Mouse (Mus musculus) induced T-regulatory cell, adult 2 months (primary cell): ENCODE results near the gene Bcl10.
A peak's percentile ranks its signal among the peaks of the same experiment; 100 is the strongest.
"Not testable (repeated sequence)": the region's sequence is repeated elsewhere in the genome, so short reads cannot be mapped to it uniquely, and the experiment has no call there.

Experiments used
- DNase-seq: peaks from one replicate; pipeline ENCODE4 v3.0.0-alpha.2; 2012; ENCODE audit warnings: low read depth

Bcl10 gene

DNA sequence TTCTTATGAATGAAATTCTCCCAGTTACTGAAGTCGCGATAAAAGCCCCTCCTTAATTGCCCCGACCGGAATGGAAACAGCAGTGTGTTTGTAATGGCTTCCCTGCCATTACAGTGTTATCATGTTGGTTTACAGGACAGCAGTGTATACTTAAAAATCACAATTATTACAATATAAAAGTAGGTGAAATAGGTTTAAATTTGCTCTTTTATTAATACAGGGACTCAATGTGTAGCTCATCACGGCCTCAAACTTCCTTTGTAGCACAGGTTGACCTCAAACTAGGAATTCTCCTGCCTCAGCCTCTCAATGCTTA is 28.2 kb downstream of the Bcl10 start:
- no peak for DNase-seq

DNA sequence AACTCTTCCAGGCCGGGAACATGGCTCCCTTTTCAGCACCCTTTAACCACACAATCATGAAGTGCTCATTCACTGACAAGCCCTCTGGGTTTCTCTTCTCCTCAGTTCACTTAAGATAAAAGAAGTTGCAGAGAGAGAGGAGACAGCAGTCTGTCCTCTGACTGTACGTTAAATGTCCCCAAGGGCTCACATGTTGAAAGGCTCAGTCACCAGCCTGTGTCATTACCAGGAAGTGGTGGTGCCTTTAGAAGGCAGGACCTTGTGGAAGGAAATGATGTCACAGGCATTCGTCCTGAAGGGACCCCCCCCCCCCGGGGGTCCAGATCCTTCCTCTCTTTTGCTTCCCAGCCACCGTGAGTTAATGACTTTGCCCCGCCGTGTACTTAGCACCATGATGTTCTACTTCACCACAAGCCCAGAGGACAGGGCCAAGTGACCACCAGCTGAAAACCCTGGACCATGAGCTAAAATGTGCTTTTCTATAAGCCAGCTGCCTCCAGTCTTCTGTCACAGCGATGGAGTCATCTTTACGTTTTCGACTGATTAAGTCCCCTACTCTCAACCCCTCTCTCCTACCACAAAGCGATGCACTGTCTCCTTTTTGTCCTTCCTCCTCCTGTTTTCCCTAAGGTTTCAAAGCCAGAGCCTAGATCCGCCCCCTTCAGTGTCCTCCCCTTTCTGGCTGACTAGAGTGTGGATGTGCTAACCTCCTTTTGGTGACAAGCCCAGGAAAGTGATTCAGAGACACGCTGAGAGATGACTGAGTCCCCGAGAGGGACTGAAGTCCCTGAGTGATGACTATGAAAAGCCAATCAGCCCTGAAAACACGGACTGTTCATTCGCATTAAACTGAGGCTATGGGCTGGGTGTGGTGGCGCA is 28.9 kb downstream of the Bcl10 start:
- DNase-seq = peak; percentile 41

DNA sequence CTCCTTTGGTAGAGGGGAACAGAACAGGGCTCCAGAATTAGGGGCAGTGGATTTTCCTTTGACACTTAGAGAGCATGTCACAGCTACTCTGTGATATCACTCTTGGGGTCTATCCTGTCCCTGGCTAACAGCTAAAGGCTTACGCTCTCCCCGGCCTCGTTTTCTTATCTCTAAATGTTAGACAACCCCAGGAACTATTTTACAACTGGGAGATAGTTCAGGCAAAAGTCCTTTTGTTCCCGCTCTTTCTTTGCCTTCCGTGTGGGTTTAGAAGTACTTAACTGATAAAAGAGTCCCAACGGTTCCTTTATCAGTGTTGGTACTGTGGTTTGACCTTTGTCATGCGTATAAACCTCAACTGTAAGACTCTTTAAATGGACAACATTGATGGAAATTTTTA is 30.3 kb downstream of the Bcl10 start:
- DNase-seq = no peak

DNA sequence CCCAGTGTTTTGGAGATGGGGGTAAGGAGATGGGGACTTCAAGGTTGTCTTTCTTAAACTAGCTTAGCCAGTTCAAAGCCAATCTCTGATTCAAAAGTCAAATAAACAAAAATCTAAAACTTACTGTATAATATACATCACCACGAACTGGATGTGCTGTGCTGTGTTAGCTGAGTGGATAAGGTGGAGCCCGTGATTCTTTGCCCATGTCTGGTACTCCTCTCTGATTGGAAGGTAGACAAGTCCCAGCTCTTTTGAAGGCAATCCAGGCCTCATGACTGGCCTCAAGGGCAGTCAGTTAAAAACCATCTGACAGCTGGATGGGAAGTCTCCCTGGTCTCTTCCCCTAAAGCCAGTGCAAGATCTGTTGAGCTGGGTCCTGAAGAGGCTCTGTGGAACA is 30.8 kb downstream of the Bcl10 start:
- no peak for DNase-seq

DNA sequence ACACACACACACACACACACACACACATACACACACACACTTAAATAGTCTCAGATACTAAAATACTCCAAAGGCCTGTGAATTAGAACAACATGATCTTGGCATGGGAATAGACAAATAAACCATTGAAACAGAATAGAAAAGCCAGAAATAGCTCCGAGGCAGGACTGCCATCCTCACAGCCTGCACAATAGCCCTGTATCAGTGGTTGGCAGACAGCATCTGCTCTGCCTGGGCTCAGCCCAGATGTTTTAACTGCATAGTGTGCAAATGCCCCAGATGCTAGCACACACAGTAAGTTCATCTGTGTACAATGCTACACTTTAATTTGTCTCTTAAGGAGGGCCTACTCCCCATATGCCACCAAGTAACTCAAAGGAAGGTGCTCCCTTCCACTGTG is 37.2 kb downstream of the Bcl10 start:
- DNase-seq = no peak

DNA sequence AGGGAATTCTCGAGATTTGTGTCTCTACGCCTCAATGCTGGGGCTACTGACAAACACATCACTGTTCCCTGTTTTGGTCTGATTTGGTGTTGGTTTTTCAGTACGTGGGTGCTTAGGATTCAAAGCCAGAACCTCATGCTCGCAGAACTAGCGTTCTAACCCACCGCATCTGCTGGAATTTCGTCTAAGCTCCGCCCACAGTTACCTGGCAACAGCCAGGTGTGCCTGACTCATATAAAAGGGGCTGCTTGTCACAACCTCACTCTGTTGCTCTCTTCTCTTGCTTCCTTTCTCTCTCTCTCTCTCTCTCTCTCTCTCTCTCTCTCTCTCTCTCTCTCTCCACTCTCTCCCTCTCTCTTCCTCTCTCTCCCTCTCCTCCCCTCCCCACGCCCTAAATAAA is 39.8 kb downstream of the Bcl10 start:
- no peak for DNase-seq

DNA sequence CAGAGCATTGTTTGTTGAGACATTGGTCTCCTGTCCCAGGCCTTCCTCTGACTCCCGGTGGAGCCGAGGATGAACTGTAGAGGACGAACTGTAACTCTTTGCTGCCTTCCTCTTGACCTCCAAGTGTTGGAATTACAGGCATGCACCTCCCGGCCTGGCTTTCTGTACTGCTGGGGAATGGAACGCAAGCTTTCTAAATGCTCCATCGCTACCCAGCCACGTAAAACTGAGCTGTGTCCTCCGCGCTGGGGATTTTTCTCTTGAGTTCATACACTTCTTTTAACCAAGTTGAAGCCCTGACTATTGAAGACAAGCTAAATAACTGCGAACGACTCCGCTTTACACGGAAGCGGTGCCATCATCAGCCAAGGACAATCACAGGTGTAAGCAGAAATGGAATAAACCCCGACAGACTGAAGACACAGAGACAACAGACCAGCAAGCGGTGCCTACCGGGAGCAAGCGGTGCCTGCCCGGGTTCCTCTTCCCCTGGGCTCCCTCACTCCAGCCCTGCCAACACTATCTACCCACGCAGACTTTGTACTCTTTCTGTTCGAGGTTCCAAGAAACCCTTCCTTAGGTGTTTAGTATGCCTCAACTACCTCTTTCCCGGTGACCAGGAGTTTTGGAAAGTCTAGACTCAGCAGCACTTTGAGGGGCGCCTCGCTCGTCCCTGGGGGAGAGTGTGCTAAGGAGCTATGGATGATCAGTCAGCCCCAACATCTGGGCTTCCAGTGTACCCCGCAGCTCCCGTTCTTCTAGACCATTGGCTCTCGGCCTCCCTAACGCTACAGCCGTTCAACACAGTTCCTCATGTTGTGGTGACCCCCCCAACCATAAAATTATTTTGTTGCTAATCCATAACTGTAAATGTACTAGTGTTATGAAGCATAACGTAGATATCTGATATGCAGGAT is 40.8 kb downstream of the Bcl10 start:
- no peak for DNase-seq

DNA sequence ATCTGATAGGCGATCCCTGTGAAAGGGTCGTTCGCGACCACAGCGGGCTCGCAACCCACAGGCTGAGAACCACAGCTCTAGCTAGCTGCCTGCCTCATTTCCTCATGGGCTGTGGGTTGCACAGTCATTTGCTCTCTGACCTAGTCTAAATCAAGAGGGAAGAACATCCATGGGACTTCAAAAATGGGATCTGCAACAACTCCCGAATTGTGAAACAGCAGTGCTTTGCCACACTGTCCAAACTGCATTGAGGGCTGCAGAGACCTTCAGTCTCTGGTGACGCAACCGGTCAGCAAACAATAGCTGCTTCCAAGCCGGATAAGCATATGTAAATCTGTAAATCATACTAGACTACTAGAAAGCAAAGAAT is 41.4 kb downstream of the Bcl10 start:
- DNase-seq = no peak

DNA sequence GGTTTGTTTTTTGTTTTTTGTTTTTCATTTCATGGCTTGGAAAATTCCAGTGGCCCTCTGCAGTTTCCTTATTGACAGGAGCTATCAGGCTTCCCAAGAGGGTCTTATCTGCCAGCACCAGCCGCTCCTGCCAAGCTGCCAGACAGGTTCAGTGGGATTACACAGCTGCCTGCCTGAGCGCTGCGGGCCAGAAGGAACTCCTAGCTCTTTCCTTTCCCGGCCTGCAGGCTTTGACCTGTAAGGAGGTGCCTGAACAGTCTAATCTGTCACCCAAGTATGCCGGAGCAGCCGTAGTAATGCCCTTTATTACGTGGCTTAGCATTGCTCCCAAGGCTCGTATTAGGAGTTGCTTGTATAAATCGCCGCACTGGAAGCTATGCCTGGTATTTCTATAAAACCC is 41.9 kb downstream of the Bcl10 start:
- DNase-seq = no peak

DNA sequence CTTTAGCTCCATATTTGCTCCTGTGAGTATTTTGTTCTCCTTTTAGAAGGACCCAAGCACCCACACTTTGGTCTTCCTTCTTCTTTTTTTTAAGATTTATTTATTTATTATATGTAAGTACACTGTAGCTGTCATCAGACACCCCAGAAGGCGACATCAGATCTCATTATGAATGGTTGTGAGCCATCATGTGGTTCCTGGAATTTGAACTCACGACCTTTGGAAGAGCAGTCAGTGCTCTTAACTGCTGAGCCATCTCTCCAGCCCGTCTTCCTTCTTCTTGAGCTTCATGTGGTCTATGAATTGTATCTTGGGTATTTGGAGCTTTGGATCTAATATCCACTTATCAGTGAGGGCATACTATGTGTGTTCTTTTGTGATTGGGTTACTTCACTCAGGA is 43.0 kb downstream of the Bcl10 start:
- not testable (repeated sequence) for DNase-seq

DNA sequence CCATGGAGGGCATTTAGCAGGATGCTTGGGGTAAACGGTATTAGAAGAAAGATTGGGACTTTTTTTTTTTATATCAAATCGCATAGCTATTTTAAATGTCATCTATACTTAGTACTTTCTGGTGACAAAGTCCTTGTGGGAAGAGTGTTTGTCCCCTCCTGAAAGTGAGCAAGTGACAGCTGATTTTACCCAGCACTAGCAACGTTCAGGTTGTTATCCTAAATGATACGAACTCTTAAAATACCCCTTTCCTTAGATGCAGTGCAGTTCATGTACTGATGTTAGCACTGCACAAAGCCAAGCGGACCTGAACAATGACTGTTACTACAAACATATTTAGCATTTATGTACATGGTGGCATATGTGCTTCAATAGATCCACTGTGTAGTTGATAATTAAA is 44.2 kb downstream of the Bcl10 start:
- no peak for DNase-seq

DNA sequence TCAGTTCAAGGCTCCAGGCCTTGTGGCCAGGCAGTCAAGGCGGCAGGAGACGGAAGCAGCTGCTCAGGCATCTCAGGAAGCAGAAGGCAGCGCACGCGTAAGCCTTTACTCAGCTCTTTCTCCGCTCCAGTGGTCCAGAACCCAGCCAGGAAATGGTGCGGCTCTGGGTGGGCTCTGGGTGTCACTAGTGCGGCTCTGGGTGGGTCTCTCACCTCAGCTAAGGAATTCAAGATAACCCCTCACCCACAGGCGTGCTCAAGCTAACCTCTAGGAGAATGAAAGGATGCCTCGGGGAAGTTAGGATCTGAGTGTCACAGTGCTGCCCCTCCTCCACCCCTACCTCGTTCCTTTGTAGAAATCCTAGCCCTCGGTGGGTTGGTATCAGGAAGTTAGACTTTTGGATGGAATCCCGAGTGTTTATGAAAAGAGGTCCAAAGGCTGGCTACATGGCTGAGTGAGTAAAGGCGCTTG is 46.5 kb downstream of the Bcl10 start:
- no peak for DNase-seq

DNA sequence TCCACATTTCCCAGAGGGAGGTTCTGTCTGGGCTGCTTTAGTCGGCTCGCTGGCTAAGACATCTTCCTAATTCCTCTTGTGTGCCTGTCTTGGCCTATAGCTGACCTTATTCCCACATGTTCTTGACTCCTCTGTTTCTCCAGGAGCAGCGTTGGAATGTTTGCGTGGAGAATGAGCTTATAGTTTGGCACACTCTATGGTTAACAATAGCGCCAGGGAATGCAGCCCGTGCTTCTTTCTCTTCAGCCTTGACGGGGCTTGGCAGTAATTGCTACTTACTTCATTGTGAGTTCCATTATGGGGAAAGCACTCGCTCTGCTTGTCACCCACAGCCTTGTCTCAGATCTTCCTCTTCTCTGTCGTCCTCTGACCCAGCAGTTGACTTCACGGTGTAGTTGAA is 48.9 kb downstream of the Bcl10 start:
- no peak for DNase-seq

DNA sequence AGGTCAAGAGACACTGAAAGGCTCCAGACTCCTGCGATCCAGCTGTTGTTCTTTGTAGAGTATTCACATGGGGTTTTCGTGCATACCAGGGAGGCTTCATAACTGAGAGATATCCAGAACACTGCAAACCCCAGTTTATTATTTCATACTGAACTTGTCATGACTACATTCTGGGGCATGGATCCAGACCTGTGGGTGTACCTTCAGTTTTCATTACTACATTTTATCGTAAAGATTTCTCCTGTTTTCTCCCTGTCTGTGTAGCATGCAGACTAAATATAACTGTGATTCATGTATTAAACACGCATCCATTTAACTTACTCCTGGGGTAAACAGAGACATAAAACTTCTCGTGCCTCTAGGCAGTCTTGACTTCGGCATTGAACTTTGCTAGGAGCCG is 52.4 kb downstream of the Bcl10 start:
- DNase-seq = no peak
